ENCODE assay signal across 19 mouse cellular contexts in genomic region chr13:101318621-101319020, GRCm38 (mm10).
DNase-seq lines count a peak whose midpoint lies in the region; ATAC-seq and TF ChIP-seq lines count a peak whose summit lies in the region.
"Had no signal": no experiment of that assay in that cellular context is flagged by ENCODE, and none has a peak within 500 bp of the region (broad histone marks: within the 10 kb centered on the region; RNA-seq: fewer than 3 reads in every experiment).

No protein-coding gene starts in this region.

- H3K4me3 ChIP-seq in cerebellum, adult 2 months (replicated peaks; ENCODE audit: insufficient read depth, low read depth, low read length): no peak overlapping the region
- H3K4me3 ChIP-seq: embryonic facial prominence, embryonic 15.5 days; forebrain, embryonic 15.5 days; hindbrain, embryonic 13.5 days; limb, embryonic 13.5 days; midbrain, embryonic 10.5 days; neural tube, embryonic 15.5 days had no signal

- H3K27me3 ChIP-seq in cerebellum, adult 2 months (ENCODE audit: control insufficient read depth, insufficient read depth, low read length): no peaks in the 10 kb centered on the region
- H3K27me3 ChIP-seq: CH12.LX; embryonic facial prominence, embryonic 15.5 days; forebrain, embryonic 15.5 days; hindbrain, embryonic 13.5 days; limb, embryonic 13.5 days; neural tube, embryonic 15.5 days had no signal

- DNase-seq in cerebellum, postnatal 4 days (ENCODE audit: low spot score in 2 of 2): no peak
- peak; percentile 20 for DNase-seq in layer of hippocampus, adult 11-12 months (ENCODE audit: low spot score)
- DNase-seq in layer of hippocampus, postnatal 25 days (ENCODE audit: extremely low spot score in 1 of 2, low spot score in 1 of 2): no peak
- peak; percentile 33 to 77 for DNase-seq in cerebellum, adult 2 months
- peak; percentile 16 for DNase-seq in layer of hippocampus, adult 9-10 months (ENCODE audit: low spot score)
- no peak for DNase-seq in kidney, postnatal 36 days
- no peak for DNase-seq in urinary bladder, postnatal 14 days (ENCODE audit: low spot score)
- DNase-seq: liver, postnatal 0 days; lung, postnatal 36 days had no signal

- peaks cover 11% of the 10 kb centered on the region; the same call in 1 of the 2 replicates for H3K4me1 ChIP-seq in cerebellum, adult 2 months (ENCODE audit: control insufficient read depth, insufficient read depth, low read length)
- H3K4me1 ChIP-seq: embryonic facial prominence, embryonic 15.5 days; hindbrain, embryonic 13.5 days; midbrain, embryonic 10.5 days; neural tube, embryonic 15.5 days had no signal

- no peak for TF ChIP-seq POLR2A in cerebellum, adult 2 months (IDR thresholded peaks at IDR 0.05; ENCODE audit: borderline replicate concordance, insufficient read depth, low read length)

- WGBS in cerebellum, adult 2 months: 17% methylated on average over 4 of the region's 4 CpGs

- TF ChIP-seq CTCF in cerebellum, adult 2 months (IDR thresholded peaks at IDR 0.05; ENCODE audit: borderline replicate concordance, insufficient read depth, low read depth, low read length): no peak

- peak; percentile 75 for ATAC-seq in cerebellum, adult (ENCODE audit: insufficient number of reproducible peaks, low FRiP score, low TSS enrichment)
- ATAC-seq: forebrain, embryonic 15.5 days; intestine, embryonic 16.5 days; liver, postnatal 0 days had no signal

- H3K27ac ChIP-seq in cerebellum, adult 2 months (ENCODE audit: insufficient read depth, low read length): no peak overlapping the region; the same call in 1 of the 2 replicates
- H3K27ac ChIP-seq: embryonic facial prominence, embryonic 15.5 days; forebrain, embryonic 15.5 days; hindbrain, embryonic 13.5 days; kidney, postnatal 0 days; limb, embryonic 13.5 days; midbrain, embryonic 10.5 days; neural tube, embryonic 15.5 days had no signal

Comparison
In these comparisons a context has a peak if more than half of its experiments do, and no peak if none do; other contexts are left out.
1. DNase-seq: peak in layer of hippocampus, adult 11-12 months (single experiment), cerebellum, adult 2 months (2 of 2) and layer of hippocampus, adult 9-10 months (single experiment); none in cerebellum, postnatal 4 days (0 of 2), layer of hippocampus, postnatal 25 days (0 of 2), kidney, postnatal 36 days (0 of 2) and urinary bladder, postnatal 14 days (single experiment).